Mouse (Mus musculus): ENCODE results near the gene Il18r1.
A peak's percentile ranks its signal among the peaks of the same experiment; 100 is the strongest.

DNA sequence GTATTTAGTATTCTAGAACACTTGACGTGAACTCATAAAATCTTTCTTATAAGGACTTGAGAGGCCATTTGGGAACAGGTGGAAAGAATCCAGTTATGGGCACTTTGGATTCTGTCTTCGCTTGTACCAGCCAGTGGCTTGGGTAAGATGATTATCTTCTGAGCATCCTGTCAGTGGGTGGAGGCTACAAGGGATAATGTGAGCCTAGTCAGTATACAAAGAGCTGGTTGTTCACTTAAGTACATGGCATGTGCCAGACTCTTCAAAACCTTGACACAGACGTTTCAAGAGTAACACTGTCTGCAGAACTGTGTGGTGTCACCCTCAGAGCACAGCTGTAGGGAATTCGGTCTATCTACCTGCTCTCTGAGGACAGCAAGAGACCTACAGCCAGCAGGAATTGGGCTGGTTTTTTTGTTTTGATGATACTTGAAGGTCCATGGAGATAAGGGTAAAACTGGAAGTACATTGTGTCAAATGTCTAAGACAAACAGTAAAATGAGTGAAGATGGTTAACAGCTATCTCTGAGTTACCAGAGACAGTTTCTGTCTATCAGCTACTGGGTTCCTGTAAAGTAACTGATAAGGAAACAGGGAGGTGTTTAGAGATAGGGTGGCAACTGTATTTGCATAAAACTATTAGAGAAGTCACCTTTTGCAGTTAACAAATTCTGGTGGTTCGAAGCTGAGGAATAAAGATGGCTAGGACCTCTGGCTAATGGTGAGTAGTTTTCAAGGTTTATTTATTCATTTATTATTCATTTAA lies 36.3 kb upstream of the Il18r1 start, which contains the start of gene Il1rl1:
- TF ChIP-seq CTCF (IDR thresholded peaks at IDR 0.05; ENCODE audit: low read depth), result no peak
- TF ChIP-seq EP300 (IDR thresholded peaks at IDR 0.05; ENCODE audit: low read depth), result peak; percentile 99
